Mouse (Mus musculus): ENCODE results near the gene Hivep3.

Gene Hivep3

GRCm38 (mm10) chr4:119950181-119950580 is 216.6 kb downstream of the Hivep3 start:
- no peak for DNase-seq (ENCODE audit: low spot score)

DNA sequence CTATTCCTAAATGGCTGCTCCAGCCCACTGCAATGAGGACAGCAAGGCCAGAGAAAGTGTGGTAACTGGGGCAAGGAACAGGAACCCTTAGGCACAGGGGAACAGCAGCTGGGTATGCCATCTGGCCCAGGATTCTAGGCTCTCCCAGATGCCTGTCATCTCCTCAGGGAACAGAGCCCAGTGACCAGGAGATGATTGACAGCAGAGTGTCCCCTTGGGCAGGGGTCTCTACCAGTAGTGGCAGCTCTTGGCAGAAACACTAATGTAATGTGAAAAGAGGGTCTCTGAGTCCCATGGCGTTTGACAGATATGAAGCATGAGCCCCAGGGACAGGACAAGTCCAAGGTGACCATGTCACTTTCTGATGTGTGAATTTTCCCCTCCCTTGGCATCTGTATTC is 217.5 kb downstream of the Hivep3 start:
- DNase-seq (ENCODE audit: low spot score): no peak

- DNase-seq (ENCODE audit: low spot score): no peak
Observed at GRCm38 (mm10) chr4:119955008-119955407, 221.4 kb downstream of the Hivep3 start.

- no peak for DNase-seq (ENCODE audit: low spot score)
Observed at GRCm38 (mm10) chr4:119957970-119958369, 224.4 kb downstream of the Hivep3 start.

GRCm38 (mm10) chr4:119959293-119959692 is 225.7 kb downstream of the Hivep3 start:
- DNase-seq (ENCODE audit: low spot score): no peak

- no peak for DNase-seq (ENCODE audit: low spot score)
Observed at GRCm38 (mm10) chr4:119959873-119960272, 226.3 kb downstream of the Hivep3 start.

DNA sequence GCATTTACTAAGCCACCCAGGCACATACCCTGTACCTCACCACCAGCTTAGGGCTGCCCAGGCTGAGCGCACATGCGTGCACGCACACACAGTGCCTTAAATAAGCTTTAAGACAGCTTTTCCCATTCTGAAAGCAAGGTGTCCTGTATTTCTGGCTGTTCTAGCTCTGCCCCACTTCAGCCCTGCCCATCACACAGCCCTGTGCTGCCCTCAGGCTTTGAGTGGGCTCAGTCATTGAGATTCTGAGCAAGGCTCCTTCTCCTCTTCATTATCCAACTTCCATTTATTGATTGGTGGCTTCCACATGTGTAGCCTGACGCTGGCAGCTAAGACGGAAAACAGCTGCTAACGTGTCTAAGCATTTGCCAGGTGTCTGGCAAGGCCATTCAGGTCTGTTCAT is 226.9 kb downstream of the Hivep3 start:
- peak; percentile 21 for DNase-seq (ENCODE audit: low spot score)

- DNase-seq (ENCODE audit: low spot score): no peak
Observed at GRCm38 (mm10) chr4:119961164-119961563, 227.6 kb downstream of the Hivep3 start.

DNA sequence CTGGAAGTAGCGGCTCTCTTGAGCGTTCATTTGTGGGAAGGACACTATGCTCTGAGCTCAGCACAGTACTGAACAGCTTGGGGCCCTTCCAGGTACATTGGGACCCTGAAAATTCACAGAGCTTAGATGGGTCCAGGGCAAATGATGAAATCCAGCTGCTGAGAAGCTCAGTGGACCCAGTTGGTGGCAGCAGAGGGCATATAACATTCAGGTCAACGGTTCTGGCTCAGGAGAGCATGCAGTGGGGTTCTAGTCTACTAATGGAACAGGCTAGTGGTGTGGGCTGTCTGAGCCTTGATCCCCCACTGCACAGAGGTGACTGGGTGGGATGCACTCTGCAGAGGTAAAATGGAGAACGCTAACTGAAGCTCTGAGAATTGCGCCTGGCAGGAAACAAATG is 228.5 kb downstream of the Hivep3 start:
- no peak for DNase-seq (ENCODE audit: low spot score)

GRCm38 (mm10) chr4:119966105-119967072 is 232.8 kb downstream of the Hivep3 start:
- no peak for DNase-seq (ENCODE audit: low spot score)

DNA sequence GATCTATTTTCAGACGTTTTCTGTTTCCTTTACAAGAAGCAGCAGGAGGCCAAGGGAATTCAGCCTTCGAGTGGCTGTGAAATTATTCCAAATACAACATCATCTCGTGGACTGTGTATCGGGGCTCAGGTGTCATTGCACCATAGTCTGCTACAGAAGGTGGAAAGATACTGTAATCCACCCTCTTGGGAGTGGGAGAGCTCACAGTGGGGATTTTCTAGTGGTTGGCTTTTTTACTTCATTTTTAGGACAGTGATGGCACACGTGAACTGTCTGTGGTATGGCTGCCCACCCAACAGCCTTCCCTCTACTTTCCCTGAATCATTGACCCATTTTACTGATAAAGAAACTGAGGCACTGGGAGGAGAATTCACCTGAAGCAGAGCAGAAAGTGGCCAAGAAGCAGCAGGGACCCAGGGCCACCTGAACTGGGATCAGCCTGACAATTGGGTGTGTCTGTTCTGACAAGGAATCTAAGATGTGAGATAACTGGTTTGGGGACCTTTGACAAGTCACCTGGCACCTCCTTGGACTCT is 233.6 kb downstream of the Hivep3 start:
- DNase-seq (ENCODE audit: low spot score): no peak

DNA sequence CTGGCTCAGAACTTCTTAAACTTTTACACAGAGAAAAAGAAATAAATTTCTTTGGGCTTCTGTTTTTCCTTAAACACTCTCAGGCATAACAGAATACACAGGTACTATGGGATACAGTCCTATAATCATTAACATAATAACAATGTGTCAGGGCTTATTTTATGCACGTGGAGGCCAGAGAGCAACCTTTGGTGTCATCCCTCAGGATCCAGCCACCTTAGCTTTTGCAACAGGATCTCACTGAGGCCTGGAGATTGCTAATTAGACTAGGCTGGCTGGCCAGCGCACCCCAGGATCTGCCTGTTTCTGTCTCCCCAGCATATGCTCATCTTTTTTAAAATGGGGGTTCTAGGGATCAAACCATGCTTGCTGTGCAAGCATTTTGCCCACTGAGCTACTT is 234.1 kb downstream of the Hivep3 start:
- no peak for DNase-seq (ENCODE audit: low spot score)

DNA sequence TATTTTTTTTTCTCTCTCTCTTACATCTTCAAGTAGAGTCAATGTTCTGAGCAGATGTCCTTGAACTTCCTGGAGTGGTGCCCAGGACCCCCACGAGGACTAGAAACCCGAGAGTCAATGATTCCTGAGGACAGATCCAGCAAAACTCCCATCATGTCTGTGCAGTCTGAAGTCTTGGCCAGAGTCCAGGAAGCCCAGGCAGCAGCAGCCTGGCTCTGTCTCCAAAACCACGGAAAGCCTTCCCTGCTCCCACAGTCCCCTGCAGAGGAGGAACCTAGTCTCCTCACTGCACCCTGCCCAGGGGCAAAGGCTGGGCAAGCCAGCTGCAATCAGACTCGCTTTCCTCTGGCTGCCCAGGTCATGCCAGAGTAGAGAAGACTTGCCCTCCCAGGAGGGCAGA is 234.5 kb downstream of the Hivep3 start:
- peak; percentile 14 for DNase-seq (ENCODE audit: low spot score)

GRCm38 (mm10) chr4:119968887-119969286 is 235.3 kb downstream of the Hivep3 start:
- no peak for DNase-seq (ENCODE audit: low spot score)

DNA sequence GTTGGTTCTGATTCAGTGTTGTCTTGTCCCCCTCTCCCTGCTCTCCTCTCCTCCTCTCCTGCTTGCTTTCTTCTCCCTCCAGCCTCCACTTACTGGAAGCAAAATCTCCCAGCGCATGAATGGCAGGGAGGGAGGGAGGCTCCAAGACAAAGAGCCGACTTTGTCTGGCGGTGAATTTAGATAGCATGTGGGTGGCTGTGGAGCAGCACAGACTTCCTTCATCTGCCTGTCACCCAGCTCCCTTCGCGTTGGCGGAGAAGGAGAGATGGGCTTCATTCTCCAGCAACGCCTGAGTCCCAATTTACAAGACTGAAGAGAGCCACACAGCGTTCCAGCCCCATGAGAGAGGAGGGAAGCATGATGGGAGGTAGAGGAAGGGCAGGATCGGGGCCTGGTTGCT is 236.6 kb downstream of the Hivep3 start:
- no peak for DNase-seq (ENCODE audit: low spot score)

- DNase-seq (ENCODE audit: low spot score): peak; percentile 47
Observed at GRCm38 (mm10) chr4:119972375-119972774, 238.8 kb downstream of the Hivep3 start.

DNA sequence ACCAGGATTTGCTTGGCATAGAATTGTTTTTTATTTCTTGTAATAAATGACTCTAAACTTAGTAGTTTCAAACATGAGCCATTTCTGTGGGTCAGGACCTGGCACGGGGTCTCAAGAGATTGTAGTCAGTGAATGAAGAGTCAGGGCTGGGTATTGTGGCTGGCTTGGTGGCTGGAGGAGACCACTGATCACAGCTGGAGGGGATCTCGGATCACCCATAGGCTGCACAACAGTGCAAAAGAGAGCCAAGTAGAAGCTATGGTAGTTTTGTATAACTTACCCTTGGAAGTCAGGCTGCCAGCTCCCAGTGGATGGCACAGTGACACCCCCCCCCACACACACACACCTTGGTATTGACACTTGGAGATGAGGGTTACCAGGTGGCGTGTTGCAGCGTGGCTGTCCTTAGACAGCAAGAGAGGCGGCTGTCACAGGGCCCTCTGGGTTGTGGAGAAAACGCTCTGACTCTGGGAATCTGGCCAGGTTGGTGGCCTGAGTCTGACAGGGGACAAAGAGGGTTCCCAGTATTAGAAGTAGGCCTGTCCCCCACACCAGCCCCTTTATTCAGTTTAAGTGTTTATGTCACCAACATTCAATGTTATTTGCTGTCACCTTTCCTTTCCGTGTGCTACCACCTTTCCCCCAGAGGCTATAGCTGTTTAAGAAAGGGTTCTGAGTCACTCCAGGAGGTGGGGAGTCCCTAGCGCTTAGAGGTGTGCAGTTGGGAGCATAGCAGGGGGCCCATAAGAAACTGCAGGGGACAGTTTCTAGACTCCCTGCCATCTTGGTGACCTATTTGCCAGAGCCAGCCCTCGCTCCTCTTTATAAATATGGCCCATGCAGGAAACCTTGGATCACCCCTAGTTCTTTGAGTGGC is 240.4 kb downstream of the Hivep3 start:
- DNase-seq (ENCODE audit: low spot score): no peak

GRCm38 (mm10) chr4:119975242-119975641 is 241.7 kb downstream of the Hivep3 start:
- no peak for DNase-seq (ENCODE audit: low spot score)

DNA sequence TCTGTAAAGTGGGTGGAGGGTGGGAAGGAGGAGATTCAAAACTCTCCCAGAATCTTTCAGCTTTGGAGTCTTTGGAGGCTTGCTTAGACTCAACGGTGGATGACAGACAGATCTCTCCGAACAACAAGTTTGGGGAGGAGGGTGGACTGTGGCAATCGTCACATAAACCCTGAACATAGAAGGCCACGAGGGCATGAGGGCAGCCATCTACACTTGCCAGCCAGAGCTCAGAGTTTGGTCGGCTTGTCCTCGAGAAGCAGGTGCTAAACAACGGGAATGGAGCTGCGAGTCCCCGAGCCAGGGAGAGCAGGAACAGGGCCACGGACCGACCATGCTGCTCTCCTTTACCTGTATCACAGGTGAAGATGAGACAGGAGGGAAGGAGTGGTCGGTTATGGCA is 242.2 kb downstream of the Hivep3 start:
- no peak for DNase-seq (ENCODE audit: low spot score)

DNA sequence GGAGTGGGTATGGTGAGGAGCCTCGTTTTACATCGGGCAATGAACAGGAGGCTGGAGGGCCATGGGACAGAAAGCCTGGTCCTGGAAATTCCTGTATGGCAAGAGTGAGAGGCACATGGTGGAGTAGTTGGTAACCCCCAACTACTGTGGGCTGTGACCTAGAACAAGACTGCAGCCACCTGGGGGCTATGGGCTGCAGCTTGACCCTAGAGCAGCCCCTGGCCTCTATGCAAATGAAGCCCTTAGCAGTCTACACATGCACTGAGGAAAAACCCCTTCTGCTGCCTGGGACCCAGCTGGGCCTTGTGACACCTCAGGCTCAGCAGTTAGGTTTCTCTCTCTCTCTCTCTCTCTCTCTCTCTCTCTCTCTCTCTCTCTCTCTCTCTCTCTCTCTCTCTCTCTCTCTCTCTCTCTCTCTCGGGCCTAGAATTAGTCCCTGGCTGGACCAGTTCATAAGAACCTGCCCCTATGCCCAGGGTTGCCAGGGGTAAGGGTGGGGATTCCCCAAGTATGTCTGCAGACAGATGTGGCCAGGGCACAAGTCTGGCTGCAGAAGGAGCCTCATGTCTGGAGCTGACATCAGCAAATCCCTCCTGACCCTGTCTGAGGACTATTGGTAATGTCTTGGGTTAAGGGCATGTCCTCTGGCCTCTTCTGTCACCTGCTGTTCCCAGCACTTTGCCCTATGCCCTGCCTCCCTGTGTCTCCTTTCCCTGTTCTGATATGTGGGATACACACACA is 243.0 kb downstream of the Hivep3 start:
- no peak for DNase-seq (ENCODE audit: low spot score)

DNA sequence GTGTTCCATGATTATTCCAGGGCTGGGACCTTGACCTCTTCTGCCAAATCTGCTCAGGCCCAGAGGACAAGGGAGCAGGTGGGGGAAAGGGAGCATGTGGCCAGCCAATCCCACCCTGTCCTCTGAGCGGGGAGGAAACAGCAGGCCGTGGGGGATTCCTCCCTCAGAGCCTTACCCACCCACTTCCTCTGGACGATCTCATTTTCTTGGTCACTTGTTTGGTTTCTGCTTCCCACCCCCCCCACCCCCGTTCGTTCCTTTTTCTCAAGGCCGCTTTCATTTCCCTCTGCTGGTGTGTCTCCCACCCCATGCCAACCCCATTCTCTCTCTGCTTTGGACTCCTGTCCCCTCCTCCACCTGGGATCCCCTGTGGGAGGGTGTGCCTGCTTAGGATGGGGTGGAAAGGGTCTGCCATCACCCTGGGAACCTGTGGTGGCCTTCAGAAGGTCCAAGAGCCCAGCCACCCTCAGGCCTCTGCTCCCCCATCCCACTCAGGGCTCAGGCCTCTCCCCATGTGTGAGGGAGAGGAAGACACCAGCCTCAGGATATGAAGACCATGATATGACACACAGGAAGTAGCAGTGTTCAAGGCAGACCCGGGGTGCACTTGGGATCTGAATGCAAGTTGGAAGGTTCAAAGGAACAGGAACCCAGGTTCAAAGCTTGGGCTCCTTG is 244.4 kb downstream of the Hivep3 start:
- DNase-seq (ENCODE audit: low spot score): no peak

Data from MN1 (cell line).